Mouse (Mus musculus): ENCODE measurements around the gene Ms4a1. TPM values are rescaled to one million over a fixed set of nuclear protein-coding genes. Genes with fewer than 3 reads are reported as not detected.

Gene Ms4a1
- polyA plus RNA-seq (2021; fragmentation: Nextera tagmentation): not detected in 2 replicates
- long read RNA-seq, experiment 1: 0 reads
- long read RNA-seq, experiment 2: 0 reads

GRCm38 (mm10) chr19:11266052-11266845 is at the start of gene Ms4a1:
TSS of gene Ms4a1 (minus strand) at chr19:11266241.

GRCm38 (mm10) chr19:11314354-11314753 is 48.3 kb upstream of the Ms4a1 start, which contains the start of gene Ms4a14:
TSS of gene Ms4a14 (minus strand) at chr19:11314454.

GRCm38 (mm10) chr19:11283773-11284172 is 17.7 kb upstream of the Ms4a1 start, which contains the start of gene Ms4a5:
TSS of gene Ms4a5 (minus strand) at chr19:11283873.

GRCm38 (mm10) chr19:11232348-11232747 is 33.7 kb downstream of the Ms4a1 start, which contains the start of gene Ms4a12:
TSS of gene Ms4a12 (minus strand) at chr19:11232448.

Other genes starting within 250 kb of the Ms4a1 start
- not detected in 2 replicates for gene Ms4a18, start 248.2 kb downstream of the Ms4a1 start, polyA plus RNA-seq (2021; fragmentation: Nextera tagmentation)
- gene Ms4a8a, start 185.1 kb downstream of the Ms4a1 start, polyA plus RNA-seq (2021; fragmentation: Nextera tagmentation): not detected in 2 replicates
- gene 1700017D01Rik, start 135.4 kb downstream of the Ms4a1 start, polyA plus RNA-seq (2021; fragmentation: Nextera tagmentation): not detected in 2 replicates
- not detected in 2 replicates for gene 1700025F22Rik, start 100.9 kb downstream of the Ms4a1 start, polyA plus RNA-seq (2021; fragmentation: Nextera tagmentation)
- not detected in 2 replicates for gene Ms4a13, start 69.5 kb downstream of the Ms4a1 start, polyA plus RNA-seq (2021; fragmentation: Nextera tagmentation)
- not detected in 2 replicates for gene Ms4a12, start 33.8 kb downstream of the Ms4a1 start, polyA plus RNA-seq (2021; fragmentation: Nextera tagmentation)
- gene Ms4a5, start 17.6 kb upstream of the Ms4a1 start, polyA plus RNA-seq (2021; fragmentation: Nextera tagmentation): not detected in 2 replicates
- not detected in 2 replicates for gene Ms4a14, start 48.2 kb upstream of the Ms4a1 start, polyA plus RNA-seq (2021; fragmentation: Nextera tagmentation)
- 1.0 and 1.7 TPM in 2 replicates for gene Ms4a7, start 69.9 kb upstream of the Ms4a1 start, polyA plus RNA-seq (2021; fragmentation: Nextera tagmentation)
- gene Ms4a4a, start 109.3 kb upstream of the Ms4a1 start, polyA plus RNA-seq (2021; fragmentation: Nextera tagmentation): 0.26 and 0.46 TPM in 2 replicates
- 0.06 TPM in 1 of 2 replicates, not detected in the other for gene Ms4a4c, start 138.5 kb upstream of the Ms4a1 start, polyA plus RNA-seq (2021; fragmentation: Nextera tagmentation)
- gene Ms4a4b, start 177.3 kb upstream of the Ms4a1 start, polyA plus RNA-seq (2021; fragmentation: Nextera tagmentation): not detected in 2 replicates
- gene Ms4a6c, start 203.1 kb upstream of the Ms4a1 start, polyA plus RNA-seq (2021; fragmentation: Nextera tagmentation): 0.59 and 0.72 TPM in 2 replicates
- gene Gm8369, start 219.7 kb upstream of the Ms4a1 start, polyA plus RNA-seq (2021; fragmentation: Nextera tagmentation): 0.28 and 0.63 TPM in 2 replicates